Mouse (Mus musculus) 3134 (cell line): ENCODE measurements around the gene Nr2f2.

Experiments
- DNase-seq: peaks from one replicate; pipeline ENCODE4 v3.0.0-alpha.2; 2011; ENCODE audit warnings: low spot score; ENCODE audit not compliant: insufficient read length; ENCODE audit errors: extremely low read depth

The Nr2f2 gene

GRCm38 (mm10) chr7:70351981-70352560 lies 14.5 kb downstream of the Nr2f2 start:
- DNase-seq, result no peak

GRCm38 (mm10) chr7:70350781-70351551 lies 15.6 kb downstream of the Nr2f2 start:
- no peak for DNase-seq

GRCm38 (mm10) chr7:70349981-70350670 lies 16.4 kb downstream of the Nr2f2 start:
- DNase-seq, result no peak

GRCm38 (mm10) chr7:70348977-70349615 lies 17.4 kb downstream of the Nr2f2 start:
- no peak for DNase-seq

- no peak for DNase-seq
Observed at GRCm38 (mm10) chr7:70348064-70348976, 18.2 kb downstream of the Nr2f2 start.

- DNase-seq, result no peak
Observed at GRCm38 (mm10) chr7:70347618-70347958, 18.9 kb downstream of the Nr2f2 start.

GRCm38 (mm10) chr7:70346951-70347617 lies 19.5 kb downstream of the Nr2f2 start:
- no peak for DNase-seq

GRCm38 (mm10) chr7:70346010-70346536 lies 20.5 kb downstream of the Nr2f2 start:
- DNase-seq, result no peak

GRCm38 (mm10) chr7:70343426-70343825 lies 23.1 kb downstream of the Nr2f2 start:
- DNase-seq, result no peak

GRCm38 (mm10) chr7:70342771-70343170 lies 23.8 kb downstream of the Nr2f2 start:
- no peak for DNase-seq

- no peak for DNase-seq
Observed at GRCm38 (mm10) chr7:70342076-70342475, 24.5 kb downstream of the Nr2f2 start.

GRCm38 (mm10) chr7:70339998-70340630 lies 26.4 kb downstream of the Nr2f2 start:
- DNase-seq, result no peak

GRCm38 (mm10) chr7:70338265-70338640 lies 28.3 kb downstream of the Nr2f2 start:
- no peak for DNase-seq

GRCm38 (mm10) chr7:70337581-70338264 lies 28.8 kb downstream of the Nr2f2 start:
- no peak for DNase-seq

- no peak for DNase-seq
Observed at GRCm38 (mm10) chr7:70336571-70337240, 29.8 kb downstream of the Nr2f2 start.

- DNase-seq, result no peak
Observed at GRCm38 (mm10) chr7:70336126-70336525, 30.4 kb downstream of the Nr2f2 start.

GRCm38 (mm10) chr7:70335411-70335810 lies 31.1 kb downstream of the Nr2f2 start:
- no peak for DNase-seq

GRCm38 (mm10) chr7:70334836-70335235 lies 31.7 kb downstream of the Nr2f2 start:
- peak; percentile 80 for DNase-seq
